ENCODE assay signal across 8 mouse cellular contexts in genomic region chr5:121848743-121849142, GRCm38 (mm10). TPM values are rescaled to one million over a fixed set of nuclear protein-coding genes. Genes with fewer than 3 reads are reported as not detected.
DNase-seq lines count a peak whose midpoint lies in the region; ATAC-seq and TF ChIP-seq lines count a peak whose summit lies in the region.

Gene Pheta1, plus strand, starts transcription at chr5:121848984.

- WGBS in forebrain, embryonic 15.5 days: 0% methylated on average over 42 of the region's 42 CpGs
- 3% methylated on average over 32 of the region's 42 CpGs for WGBS in liver, postnatal 0 days (ENCODE audit: insufficient replicate concordance)
- under 1% methylated on average over 35 of the region's 42 CpGs for WGBS in neural tube, embryonic 13.5 days

- DNase-seq in ES-E14 (ENCODE audit: low read depth, low spot score): peak; percentile 87
- DNase-seq in cerebellum, adult 11-12 months: peak; percentile 91
- DNase-seq in heart, postnatal 14 days: peak; percentile 95
- peak; percentile 90 for DNase-seq in layer of hippocampus, adult 11-12 months (ENCODE audit: low spot score)
- peak; percentile 96 for DNase-seq in liver, postnatal 0 days
- DNase-seq in telencephalon, adult 2 months (ENCODE audit: low read depth, low spot score): peak; percentile 79

- peaks cover 3% of the 10 kb centered on the region; the same call in 1 of the 2 replicates for H3K36me3 ChIP-seq in ES-E14 (ENCODE audit: control insufficient read depth, insufficient read depth, low read length, poor library complexity, severe bottlenecking)
- H3K36me3 ChIP-seq in forebrain, embryonic 15.5 days: peaks cover 21% of the 10 kb centered on the region
- H3K36me3 ChIP-seq in liver, postnatal 0 days (replicated peaks; ENCODE audit: insufficient read depth, low read length): peaks cover 4% of the 10 kb centered on the region; the same call in 1 of the 2 replicates
- peaks cover 25% of the 10 kb centered on the region for H3K36me3 ChIP-seq in neural tube, embryonic 13.5 days

- H3K4me2 ChIP-seq in forebrain, embryonic 15.5 days (replicated peaks): peak within 1 kb of the TSS; percentile 54
- H3K4me2 ChIP-seq in liver, postnatal 0 days (ENCODE audit: low read depth, low read length): peak within 1 kb of the TSS; percentile 89
- peak within 1 kb of the TSS; percentile 72 for H3K4me2 ChIP-seq in neural tube, embryonic 13.5 days

- in situ Hi-C loops in ES-E14 (cut with MboI; ENCODE audit: low sequenced_read_pairs in 2 of 2, unreplicated experiment in 2 of 2): no loop called here

- peak within 1 kb of the TSS; percentile 72 for H3K9ac ChIP-seq in ES-E14 (ENCODE audit: insufficient read depth, low read depth, low read length, poor library complexity, severe bottlenecking)
- H3K9ac ChIP-seq in forebrain, embryonic 15.5 days (replicated peaks): peak within 1 kb of the TSS; percentile 73
- peak within 1 kb of the TSS; percentile 89 for H3K9ac ChIP-seq in liver, postnatal 0 days (replicated peaks)
- peak within 1 kb of the TSS; percentile 87 for H3K9ac ChIP-seq in neural tube, embryonic 13.5 days

- ATAC-seq in forebrain, embryonic 15.5 days (replicated peaks): peak; percentile 91
- peak; percentile 88 for ATAC-seq in liver, postnatal 0 days
- ATAC-seq in neural tube, embryonic 13.5 days (ENCODE audit: low read depth): peak; percentile 89

- H3K4me1 ChIP-seq in ES-E14 (ENCODE audit: control insufficient read depth in 2 of 2, insufficient read depth in 2 of 2, low read length in 2 of 2, poor library complexity in 1 of 2): peaks cover 2 to 13% of the 10 kb centered on the region in 2 experiments; a peak in 3 of 4 replicates
- peaks cover 37% of the 10 kb centered on the region for H3K4me1 ChIP-seq in forebrain, embryonic 15.5 days
- peaks cover 21% of the 10 kb centered on the region for H3K4me1 ChIP-seq in liver, postnatal 0 days (ENCODE audit: insufficient read depth)
- peaks cover 37% of the 10 kb centered on the region for H3K4me1 ChIP-seq in neural tube, embryonic 13.5 days (replicated peaks)

- peak within 1 kb of the TSS; percentile 83 to 87 for H3K4me3 ChIP-seq in ES-E14 (ENCODE audit: insufficient read depth in 1 of 2, low read depth in 1 of 2, low read length in 2 of 2, poor library complexity in 1 of 2, severe bottlenecking in 1 of 2)
- peak within 1 kb of the TSS; percentile 78 for H3K4me3 ChIP-seq in forebrain, embryonic 15.5 days
- peak within 1 kb of the TSS; percentile 93 for H3K4me3 ChIP-seq in liver, postnatal 0 days (ENCODE audit: low read depth, low read length)
- peak within 1 kb of the TSS; percentile 85 for H3K4me3 ChIP-seq in neural tube, embryonic 13.5 days

- H3K9me3 ChIP-seq in ES-E14 (ENCODE audit: control insufficient read depth, insufficient read depth, low read depth, low read length): no peaks in the 10 kb centered on the region
- H3K9me3 ChIP-seq in forebrain, embryonic 15.5 days: no peaks in the 10 kb centered on the region
- no peaks in the 10 kb centered on the region for H3K9me3 ChIP-seq in liver, postnatal 0 days (ENCODE audit: low read length)
- H3K9me3 ChIP-seq in neural tube, embryonic 13.5 days: no peaks in the 10 kb centered on the region

- no peak for TF ChIP-seq EP300 in liver, postnatal 0 days (IDR thresholded peaks at IDR 0.05; ENCODE audit: low read depth)

- H3K27me3 ChIP-seq in forebrain, embryonic 15.5 days: peaks cover 7% of the 10 kb centered on the region
- peaks cover 6% of the 10 kb centered on the region; the same call in 1 of the 2 replicates for H3K27me3 ChIP-seq in liver, postnatal 0 days (ENCODE audit: insufficient read depth, low read length)
- H3K27me3 ChIP-seq in neural tube, embryonic 13.5 days: peaks cover 18% of the 10 kb centered on the region

- H3K27ac ChIP-seq in ES-E14 (ENCODE audit: insufficient read depth, low read depth, low read length, poor library complexity, severe bottlenecking): peak within 1 kb of the TSS; percentile 37; the same call in 1 of the 2 replicates
- peak within 1 kb of the TSS; percentile 62 for H3K27ac ChIP-seq in forebrain, embryonic 15.5 days (replicated peaks)
- peak within 1 kb of the TSS; percentile 82 for H3K27ac ChIP-seq in liver, postnatal 0 days (ENCODE audit: low read depth)
- peak within 1 kb of the TSS; percentile 67 for H3K27ac ChIP-seq in neural tube, embryonic 13.5 days (replicated peaks)

- intact Hi-C loops in heart, postnatal 14 days (cut with DNase I): loop anchor here (10.0 kb wide), 1 partner anchor 54 kb away; no protein-coding TSS in a partner anchor

- no peak for TF ChIP-seq CTCF in liver, postnatal 0 days (IDR thresholded peaks at IDR 0.05; ENCODE audit: low read depth)

TF ChIP-seq in ES-E14, 5 proteins besides CTCF, POLR2A, EP300 and RAD21:
- TF ChIP-seq CHD2 (IDR thresholded peaks at IDR 0.05; ENCODE audit: low read depth, low read length): no peak
- no peak for TF ChIP-seq ZC3H11A (IDR thresholded peaks at IDR 0.05; ENCODE audit: borderline replicate concordance, low read depth, low read length)
- no peak; the same call in 1 of the 2 replicates for TF ChIP-seq HCFC1 (IDR thresholded peaks at IDR 0.05; ENCODE audit: borderline replicate concordance, insufficient read depth, low read length)
- TF ChIP-seq ZNF384 (IDR thresholded peaks at IDR 0.05; ENCODE audit: low read depth, low read length): no peak
- no peak for TF ChIP-seq MAFK (IDR thresholded peaks at IDR 0.05; ENCODE audit: insufficient read depth, low read depth, low read length)

RNA-seq across cellular contexts. Expression of gene Pheta1, which starts in this region (rescaled TPM):
- 13.4 and 13.6 TPM in 2 replicates for total RNA-seq in ES-E14 (2012; rRNA removed)
- 58.9 and 59.3 TPM in 2 replicates for polyA plus RNA-seq in forebrain, embryonic 15.5 days (2015; fragmentation: Nextera tagmentation; extraction: Ambion mirVana)
- 10 to 100 TPM; 13.2 to 13.6 TPM for total RNA-seq in heart, postnatal 14 days (2021)
- polyA plus RNA-seq in liver, postnatal 0 days (2015; fragmentation: Nextera tagmentation; extraction: Ambion mirVana): 4.8 and 5.7 TPM in 2 replicates
- 41.1 and 41.5 TPM in 2 replicates for polyA plus RNA-seq in neural tube, embryonic 13.5 days (2015; fragmentation: Nextera tagmentation; extraction: Ambion mirVana)

Comparison
In these comparisons a context has a peak if more than half of its experiments do, and no peak if none do; other contexts are left out.
1. Peak in every context shown above with its lines: DNase-seq, ATAC-seq, H3K4me3 ChIP-seq and H3K27ac ChIP-seq.